Mouse (Mus musculus) lung, postnatal 25 days (tissue): Measurements from ENCODE around the gene Upk1b.
A peak's percentile ranks its signal among the peaks of the same experiment; 100 is the strongest.
"Not testable (repeated sequence)": the region's sequence is repeated elsewhere in the genome, so short reads cannot be mapped to it uniquely, and the experiment has no call there.

Experiments used
- DNase-seq: peaks from one replicate; pipeline ENCODE4 v3.0.0; 2022; ENCODE audit warnings: low spot score

Upk1b gene

DNA sequence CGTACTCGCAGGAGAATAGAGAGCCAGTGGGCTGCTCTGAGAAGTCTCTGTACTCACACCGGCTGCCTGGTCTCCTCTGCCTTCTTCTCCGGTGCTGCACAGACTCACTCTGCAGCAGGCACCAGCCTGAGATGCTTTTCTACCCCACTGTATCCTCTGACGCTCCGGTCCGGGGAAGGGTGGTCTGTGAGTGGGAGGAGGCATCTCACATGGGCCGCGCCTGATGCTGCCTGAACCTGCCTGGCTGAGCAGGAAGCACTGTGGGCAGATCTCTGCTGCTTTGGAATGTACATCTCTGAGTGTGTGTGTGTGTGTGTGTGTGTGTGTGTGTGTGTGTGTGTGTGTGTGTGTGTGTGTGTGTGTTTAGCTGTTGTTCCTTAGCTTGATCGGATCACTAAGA lies at the start of gene Upk1b:
Gene Upk1b (minus strand): TSS at position 238 of the 400 bp plus-strand sequence.
- no peak for DNase-seq

DNA sequence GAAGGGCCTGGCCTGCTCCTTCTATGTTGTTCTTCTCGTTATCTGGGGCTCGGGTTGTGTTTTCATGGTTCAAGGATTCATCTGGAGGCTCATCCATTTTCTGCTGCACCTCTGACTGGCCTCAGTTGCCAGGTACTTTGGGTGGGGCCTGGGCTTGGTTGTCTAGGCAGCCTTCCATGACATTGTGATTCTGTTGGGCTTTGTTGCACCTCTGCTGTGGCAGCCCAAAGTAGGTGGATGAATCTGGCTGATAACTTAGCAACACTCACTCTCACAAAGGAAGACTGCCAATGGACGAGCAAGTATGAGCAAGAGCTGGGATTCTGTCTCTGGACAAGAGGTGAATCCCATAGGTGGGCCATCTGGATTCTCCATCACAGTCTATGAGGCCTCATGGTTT lies 28.5 kb upstream of the Upk1b start, which contains the start of gene 4930435E12Rik:
Gene 4930435E12Rik (minus strand): TSS at position 101 of the 400 bp plus-strand sequence.
- no peak for DNase-seq

DNA sequence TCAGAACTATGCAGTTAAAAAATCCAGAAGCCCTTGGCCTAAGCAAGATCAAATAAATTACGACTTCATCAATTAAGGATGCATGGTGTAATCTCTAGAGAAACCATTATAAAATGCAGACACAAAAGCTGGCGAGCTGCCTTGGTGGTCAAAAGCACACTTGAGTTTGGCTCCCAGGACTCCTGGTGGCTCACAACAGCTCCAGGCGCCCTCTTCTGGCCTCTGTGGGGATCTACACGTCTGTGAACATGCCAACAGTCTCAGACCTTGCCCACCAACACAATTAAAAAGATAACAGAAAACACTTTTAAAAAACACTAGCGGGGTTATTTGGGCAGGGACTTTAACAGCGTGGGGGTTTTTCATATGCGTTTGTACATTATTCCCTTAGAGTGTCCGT lies 12.4 kb upstream of the Upk1b start:
- DNase-seq = peak; percentile 82

DNA sequence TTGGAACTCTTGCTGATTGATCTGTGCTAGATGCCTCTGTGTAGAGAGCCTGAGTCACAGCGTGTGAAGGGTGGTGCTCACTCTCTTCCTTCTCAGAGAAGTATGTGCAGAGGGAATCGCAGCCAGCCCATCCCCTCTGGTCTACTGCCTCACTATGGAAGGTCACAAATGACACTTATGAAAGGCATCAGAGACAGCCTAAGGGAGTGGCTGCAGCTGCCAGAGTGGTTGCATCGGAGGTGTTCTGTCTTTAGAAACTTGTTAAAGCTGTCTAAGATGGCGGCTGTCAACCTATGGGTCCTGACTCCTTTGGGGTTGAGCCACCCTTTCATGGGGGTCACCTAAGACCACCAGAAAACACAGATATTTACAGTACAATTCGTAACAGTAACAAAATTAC lies 10.1 kb upstream of the Upk1b start:
- no peak for DNase-seq

DNA sequence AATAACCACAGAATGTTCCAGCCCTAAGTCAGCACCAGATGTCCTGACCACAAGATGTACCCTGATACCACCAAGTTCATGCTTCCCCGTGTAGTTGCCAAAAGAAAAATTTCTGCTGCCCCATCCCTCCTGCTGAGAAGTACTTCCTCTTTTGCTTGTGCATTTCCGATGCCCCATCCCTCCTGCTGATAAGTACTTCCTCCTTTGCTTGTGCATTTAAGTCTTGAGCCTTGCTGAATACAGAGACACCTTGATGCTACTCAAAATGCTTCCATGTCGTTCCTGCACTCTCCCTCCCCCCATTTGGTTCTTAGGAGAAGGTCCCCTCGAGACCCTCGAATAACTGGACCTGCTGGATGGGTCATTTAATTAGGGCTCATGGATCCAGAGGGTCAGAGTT lies 7.7 kb upstream of the Upk1b start:
- not testable (repeated sequence) for DNase-seq

DNA sequence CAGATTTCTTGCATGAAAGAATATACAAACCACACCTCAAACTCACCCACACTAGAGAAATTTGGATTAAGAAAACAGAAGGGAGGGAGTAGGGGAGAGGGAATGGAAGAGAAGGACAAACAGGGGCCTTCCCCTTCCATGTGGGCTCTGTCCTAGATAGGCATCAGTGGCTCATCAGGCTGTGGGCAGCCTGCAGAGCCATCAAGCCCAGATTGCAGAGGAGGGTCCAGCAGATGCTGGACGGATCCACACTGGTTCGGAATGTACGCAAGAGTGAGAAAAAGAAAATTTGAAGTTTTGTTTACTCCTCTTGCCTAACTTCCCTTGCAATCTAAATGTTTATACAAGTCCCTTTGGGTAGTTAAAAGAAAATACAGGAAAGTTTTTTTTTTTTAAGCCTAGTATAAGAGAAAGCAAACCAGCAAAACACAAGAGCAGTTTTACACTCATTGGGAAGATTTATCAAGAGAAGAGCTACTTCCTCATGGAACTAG lies 1.1 kb downstream of the Upk1b start:
- DNase-seq = no peak

DNA sequence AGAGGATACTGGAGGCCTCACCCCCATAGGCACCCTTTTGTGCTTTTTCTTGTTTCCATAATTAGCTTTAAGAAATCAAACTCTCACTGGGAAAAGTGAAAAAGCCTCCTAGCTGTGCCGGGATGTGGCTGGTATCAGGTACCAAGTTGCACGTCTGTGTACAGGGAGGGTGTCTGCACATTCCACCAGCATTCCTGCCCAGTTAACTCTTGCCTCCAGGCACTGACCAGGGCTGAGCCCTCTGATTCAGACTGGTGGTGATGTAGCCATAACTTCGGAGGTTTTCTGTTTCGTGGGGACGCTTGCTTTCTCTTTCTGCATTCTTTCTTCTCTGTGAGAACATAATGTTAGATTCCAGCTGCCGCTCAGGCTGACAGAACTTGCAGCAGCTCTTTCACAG lies 7.0 kb downstream of the Upk1b start:
- DNase-seq = no peak

DNA sequence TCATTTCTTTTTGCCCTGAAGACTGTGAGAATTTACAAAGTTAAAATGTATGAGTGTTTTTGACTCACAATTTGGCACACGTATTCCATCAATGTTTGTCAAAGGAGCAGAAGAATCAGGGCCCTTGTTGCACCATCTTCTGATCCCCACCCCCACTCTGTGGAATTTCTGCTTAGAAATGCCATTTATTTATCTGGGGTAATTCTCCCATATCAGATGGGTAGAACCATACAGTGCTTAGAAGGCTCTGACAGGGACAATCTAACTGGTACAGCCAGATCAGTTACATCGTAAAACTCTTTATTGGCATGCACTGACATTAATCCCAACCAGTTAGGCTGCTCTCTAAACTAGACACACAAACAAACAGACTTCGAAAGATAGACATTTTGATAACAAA lies 10.2 kb downstream of the Upk1b start:
- no peak for DNase-seq

DNA sequence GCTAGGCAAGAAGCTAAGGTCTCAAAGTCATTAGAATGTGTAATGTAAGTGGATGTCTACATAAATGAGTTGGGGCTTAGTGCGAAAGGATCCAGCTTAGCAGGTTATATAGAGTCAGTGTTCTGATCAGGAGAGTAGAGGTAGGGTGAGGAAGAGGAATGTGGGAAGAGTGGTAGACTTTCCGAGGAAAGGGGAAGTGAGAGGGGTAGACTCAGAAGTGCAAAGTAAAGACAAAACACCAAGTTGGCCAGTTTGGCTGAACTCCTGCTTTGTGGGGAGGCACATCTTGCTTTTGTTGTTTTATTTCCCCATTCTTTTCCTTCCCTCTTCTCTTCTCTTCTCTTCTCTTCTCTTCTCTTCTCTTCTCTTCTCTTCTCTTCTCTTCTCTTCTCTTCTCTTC lies 11.1 kb downstream of the Upk1b start:
- no peak for DNase-seq

DNA sequence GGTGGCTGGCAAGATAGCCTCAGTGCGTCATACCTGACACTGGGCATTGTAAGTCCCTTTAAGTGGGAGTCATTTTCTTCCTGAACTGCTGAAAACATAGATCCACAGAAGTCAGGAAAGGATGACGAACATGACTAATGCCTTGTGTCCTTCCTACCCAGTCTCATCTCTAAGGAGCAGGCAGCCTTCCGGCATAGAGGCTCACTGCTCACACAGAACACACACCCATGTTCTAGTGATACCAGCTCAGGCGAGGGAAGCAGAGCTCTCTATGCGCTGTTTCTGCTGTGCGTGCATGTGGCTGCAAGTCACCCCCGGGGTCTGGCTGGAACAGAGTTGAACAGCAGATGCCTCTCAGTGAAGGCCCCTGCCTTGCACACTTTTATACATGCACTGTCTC lies 14.8 kb downstream of the Upk1b start:
- no peak for DNase-seq

DNA sequence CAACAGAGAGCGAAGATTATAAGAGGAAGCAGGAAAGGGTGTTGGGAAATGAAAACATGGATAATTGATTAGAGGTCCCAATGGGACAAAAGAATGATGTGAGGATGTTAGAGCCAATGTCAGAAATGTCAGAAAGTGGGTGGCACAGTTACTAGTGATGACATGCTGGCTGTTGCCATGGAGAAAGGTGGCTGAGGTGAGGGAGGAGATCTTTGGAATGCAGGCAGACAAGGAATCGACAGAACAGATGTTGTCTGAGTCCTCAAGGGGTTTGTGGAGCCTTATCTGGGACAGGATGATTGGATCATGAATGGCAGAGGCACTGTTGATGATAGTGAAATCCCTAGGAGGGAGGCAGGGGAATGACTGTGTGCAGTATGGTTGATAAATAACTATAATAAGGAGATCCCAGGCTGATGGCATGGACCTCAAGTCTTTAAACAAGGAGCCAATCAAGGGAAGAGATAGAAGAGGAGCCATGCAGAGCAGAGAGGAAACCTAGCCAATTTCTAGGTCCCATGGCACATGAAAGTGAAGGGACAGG lies 17.5 kb downstream of the Upk1b start:
- DNase-seq = no peak

DNA sequence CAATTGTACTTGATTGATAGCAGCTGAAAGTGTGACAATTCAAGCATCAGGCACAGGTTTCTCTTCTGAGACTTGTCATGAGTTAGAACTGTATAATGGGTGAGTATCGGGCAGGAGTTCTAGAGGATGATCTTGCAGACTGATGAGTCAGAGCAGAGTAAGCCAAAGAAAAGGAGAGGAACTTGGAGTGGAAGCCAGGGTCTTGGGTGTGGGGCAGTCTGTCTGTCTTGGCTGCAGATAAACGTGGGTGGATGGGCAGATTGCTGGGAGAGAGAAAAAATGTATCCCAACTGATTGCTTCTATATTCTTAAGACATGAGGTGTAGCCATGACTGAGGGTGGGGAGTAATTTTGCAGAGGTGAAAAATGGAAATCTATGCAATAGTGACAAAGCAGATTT lies 18.2 kb downstream of the Upk1b start:
- DNase-seq = no peak

DNA sequence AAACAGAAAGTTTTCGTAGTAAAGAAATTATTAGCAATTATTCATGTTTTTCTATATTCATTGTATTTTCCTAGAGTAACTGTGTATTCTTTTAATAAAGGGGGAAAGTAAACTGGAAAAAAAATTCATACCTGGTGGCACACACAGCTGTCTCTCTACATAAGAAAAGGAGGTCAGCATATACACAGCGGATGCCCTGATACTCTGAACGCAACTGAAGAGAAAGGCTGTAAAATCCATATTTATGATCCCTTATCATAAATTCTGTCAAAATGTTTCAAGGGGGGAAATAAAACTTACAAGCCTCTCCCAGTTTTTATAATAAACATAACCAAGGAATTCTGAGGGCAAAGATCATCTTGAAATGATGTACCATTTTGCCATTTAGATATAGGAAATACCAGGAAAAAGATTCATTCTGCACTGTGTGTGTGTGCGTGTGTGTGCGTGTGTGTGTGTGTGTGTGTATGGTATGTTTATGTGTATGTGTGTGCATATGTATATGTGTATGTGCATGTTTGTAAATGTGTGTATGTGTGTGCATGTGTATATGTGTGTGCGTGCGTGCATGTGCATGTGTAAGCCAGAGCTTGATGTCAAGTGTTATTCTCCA lies 19.1 kb downstream of the Upk1b start:
- DNase-seq = no peak

DNA sequence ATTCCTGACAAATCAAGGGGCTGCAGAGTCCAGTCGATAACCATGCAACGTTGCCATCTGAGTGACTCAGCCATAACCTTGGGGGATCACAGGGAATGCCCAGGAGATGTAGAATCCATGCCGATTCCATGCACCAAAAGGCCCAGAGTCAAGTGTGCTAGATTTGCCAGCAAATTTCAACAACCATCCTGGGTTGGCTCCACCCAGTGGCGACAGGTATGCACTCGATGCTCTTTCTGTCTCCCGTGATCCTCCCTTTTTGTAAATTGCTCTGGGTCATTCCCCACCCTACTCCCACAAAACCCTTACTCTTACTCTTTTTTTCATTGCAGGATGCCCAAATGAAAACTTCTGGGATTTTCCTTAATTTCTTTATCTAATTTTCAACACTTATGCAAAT lies 23.8 kb downstream of the Upk1b start:
- DNase-seq = no peak

DNA sequence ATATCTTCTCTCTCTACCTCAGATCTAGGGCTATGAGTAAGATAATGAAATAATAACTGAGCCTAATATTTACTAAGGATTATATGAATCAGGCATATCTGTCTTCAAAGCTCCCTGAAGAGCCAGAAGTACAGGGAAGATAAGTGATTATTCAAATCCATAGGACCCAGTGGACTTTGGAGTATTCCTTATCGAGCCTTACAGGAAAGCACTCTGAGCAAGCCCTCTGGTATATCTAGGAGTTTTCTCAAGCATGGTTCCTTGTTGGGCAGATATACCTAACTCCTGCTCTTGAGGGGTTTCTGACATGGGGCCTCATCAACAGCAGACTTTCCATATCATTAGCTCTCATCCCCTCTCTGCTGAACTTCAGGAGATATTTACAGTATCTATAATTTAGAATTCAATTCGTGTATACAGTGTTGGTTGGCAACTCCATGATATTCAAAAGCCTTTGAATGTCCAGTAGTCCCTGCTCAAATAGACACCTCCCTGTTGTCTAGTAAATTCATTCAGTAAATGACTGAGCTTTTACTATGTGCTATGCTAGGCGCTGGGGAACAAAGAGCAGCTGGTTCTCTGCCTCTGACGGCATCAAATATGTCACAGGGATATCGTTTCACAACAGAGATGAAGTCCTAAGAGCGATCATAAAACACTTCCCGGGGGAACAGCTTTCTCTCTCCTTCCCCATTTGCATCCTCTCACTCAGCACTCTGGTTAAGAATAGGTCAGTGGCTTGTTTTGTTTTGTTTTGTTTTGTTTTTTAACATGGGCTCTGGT lies 25.0 kb downstream of the Upk1b start:
- peak; percentile 61 for DNase-seq

DNA sequence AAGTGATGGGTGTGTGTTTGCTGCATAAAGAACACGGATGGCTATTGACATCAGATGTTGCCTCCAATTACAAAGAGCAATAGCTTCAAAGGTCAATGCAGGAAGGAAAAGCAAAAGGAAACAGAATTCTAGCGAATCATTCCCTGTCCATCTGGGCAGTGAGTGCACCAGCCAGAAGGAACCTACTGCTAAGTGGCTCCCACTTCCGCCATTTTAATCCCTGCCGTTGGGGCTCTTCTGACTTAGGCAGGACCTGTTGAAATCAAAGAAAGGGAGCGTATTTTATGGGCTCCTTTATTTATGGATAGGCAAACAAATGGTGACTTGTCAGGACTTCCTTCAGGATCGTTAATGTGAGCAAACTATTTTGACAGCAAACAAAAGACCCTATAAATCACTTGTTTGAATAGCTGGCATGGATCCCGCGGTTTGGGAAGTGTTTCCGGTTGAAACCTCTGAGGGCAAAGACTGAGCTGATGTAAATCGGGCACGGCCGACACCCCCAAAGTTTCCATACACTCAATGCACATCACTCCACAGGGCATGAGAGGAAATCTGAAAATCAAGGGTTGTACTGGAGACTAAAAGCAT lies 27.1 kb downstream of the Upk1b start:
- no peak for DNase-seq

DNA sequence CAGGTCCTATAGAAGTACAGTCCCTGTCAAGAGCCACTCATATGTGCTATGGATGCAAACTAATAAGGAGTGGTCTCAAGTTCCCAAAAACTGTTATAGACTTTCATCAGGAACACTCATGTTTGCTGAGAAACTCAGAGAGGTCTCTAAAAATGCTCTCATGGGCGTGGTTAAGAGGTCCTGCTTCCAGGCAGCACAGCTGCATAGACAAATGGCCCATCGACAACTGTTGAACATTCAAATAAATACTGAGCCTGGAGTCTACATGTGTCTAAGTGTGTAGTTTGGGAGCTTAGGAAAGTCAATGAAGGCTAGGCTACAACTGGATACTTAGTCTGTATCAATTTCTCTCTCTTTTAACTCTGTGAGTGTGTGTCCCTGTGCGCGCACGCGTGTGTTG lies 29.0 kb downstream of the Upk1b start:
- DNase-seq = no peak

DNA sequence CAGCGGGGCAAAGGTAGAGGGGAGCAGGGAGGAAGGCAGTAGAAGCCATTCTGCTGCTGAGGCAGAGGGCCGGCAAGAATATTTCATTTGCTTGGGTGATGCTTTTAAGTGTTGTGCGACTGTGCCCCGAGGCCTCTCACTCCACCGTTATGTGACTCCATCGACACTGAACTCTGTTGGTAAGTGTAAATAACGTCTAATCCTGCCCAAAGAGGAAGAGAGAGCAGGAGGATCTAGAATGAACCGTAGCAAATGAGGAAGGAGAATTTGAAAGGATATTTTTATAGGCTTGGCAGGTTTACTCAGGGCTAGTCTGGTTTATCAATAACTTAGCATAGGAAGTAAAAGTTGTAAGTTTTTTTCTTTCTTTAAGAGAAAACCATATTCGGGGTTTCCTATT lies 30.6 kb downstream of the Upk1b start:
- DNase-seq = no peak

DNA sequence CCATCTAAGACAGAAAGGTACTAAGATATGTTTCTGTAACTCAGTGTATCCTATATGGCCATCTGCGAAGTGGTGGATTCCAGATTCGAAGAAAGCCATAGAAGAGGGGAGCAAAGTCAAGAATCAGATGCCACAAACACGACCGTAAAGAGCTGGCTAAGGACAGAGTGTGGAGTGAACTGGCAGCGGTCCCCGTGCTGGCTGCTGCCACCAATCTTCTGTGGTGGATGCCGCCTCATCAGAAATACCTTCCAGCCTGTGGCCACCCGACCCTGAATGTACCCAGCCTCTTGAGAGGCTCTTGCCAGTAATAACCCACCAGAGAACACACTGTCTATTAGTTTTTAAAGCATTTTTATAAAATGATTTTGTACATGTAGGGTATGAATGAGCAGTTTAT lies 31.7 kb downstream of the Upk1b start:
- DNase-seq = no peak

DNA sequence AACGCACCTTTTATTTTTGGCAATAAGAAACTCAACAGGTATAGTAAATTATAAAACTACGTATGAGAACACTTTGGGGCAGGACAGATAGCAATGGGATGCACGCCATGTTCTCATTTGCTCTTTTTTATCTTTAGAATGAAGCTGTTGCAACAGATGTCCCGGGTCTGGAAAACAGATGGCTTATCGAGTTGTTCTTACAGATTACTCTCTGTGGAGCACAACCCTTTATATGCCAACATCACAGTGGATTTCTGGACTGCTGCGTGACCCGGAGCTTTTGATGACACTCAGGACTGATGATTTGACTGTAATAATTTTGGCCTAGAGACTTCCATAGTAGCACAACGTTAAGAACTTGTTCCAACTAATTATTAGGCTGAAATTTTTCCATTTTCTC lies 32.4 kb downstream of the Upk1b start:
- no peak for DNase-seq

DNA sequence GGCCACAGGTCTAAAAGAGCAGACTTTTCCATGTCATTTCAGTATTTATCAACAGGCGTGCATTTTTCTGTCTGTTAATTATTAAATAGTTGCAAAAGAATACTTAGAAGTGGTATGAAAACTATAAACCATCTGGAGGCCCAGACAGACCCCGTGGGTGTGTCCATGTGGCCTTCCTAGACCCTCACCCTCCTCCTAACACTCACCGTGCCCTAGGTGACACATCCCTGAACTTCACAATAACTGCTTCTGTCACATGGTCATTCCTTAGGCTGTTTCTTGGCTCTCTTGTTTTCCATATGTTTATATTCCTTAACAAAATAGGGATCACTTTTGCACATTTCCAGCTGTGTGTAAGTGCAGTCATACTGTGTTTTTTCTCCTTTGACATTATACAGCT lies 33.5 kb downstream of the Upk1b start:
- no peak for DNase-seq

DNA sequence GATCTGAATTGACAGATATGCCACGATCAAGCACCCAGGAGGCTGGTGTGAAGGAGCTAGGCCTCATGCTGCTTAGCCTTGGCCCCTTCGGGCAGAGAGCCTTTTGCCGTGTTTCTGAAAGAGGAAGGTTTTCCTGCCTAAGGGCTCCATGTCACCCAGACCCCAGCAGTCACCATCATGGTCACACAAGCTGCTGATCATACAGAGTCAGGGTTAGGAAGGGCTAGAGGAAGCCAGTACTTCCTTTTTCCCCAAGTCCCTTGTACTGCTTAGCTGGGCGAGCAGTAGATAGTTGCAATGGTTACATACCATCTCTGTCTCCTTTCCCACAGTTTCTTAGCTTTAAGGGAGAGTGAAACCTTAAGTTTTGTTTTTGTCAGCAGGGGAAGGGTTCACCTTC lies 36.6 kb downstream of the Upk1b start:
- no peak for DNase-seq

DNA sequence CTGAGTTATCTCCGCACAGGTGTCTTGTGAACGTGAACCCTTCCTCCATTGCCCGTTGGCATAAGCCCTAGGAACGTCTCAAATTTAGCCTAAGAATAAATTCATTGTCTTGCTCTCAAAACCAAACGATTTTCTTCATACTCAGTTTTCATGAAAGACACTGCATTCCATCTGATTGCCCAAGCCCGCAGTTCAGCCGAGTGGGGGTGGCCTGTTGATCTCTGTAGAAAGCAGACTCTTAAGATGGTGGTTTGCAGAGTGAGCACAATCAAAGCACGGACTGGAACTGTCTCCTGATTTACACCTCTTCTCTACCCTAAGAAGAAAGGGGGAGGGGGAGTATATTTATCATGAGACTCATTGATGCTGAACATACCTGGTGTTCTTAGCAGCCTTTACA lies 37.7 kb downstream of the Upk1b start:
- DNase-seq = no peak
